Mouse (Mus musculus) liver, adult 2 months (tissue): ENCODE measurements around the gene Rpl11.

Experiments
- CTCF ChIP-seq: fragments of 200-500 bp; IDR thresholded peaks from 2 replicates; pipeline ENCODE4 v1.5.1; 2011; ENCODE audit warnings: low read depth, low read length, control low read depth
- POLR2A ChIP-seq: fragments of 200-500 bp; IDR thresholded peaks from 2 replicates; pipeline ENCODE4 v1.6.1; 2011; ENCODE audit warnings: low read length, control low read depth; ENCODE audit not compliant: insufficient read depth; ENCODE audit errors: extremely low read depth

- no peak for TF ChIP-seq CTCF
- TF ChIP-seq POLR2A: no peak
These were observed 48.3 kb downstream of the Rpl11 start for GRCm38 (mm10) chr4:136004921-136005320.
